Mouse (Mus musculus) liver, embryonic 14.5 days (tissue): Measurements from ENCODE around the gene Reep3. TPM values are rescaled to one million over a fixed set of nuclear protein-coding genes. Genes with fewer than 3 reads are reported as not detected.

Source experiments
- ATAC-seq: fragments of 200-750 bp; cut with Nextera tagmentation; 2 replicates; pipeline ENCODE4 v1.8.0; 2017; ENCODE audit warnings: moderate number of reproducible peaks, mild to moderate bottlenecking, moderate library complexity; ENCODE audit not compliant: insufficient read depth
- DNase-seq, 3 experiments: peaks; one replicate each; pipeline ENCODE4 v3.0.0-alpha.2; 2012 to 2013; ENCODE audit warnings: low read depth in 3 of 3, low spot score in 3 of 3
- H3K27ac ChIP-seq: fragments of 300-500 bp; sonication (generic); 2 replicates; pipeline ENCODE4 v1.5.1; 2014; ENCODE audit warnings: moderate library complexity, mild to moderate bottlenecking, control low read depth, inconsistent platforms
- H3K27me3 ChIP-seq: fragments of 300-500 bp; sonication (generic); 2 replicates; pipeline ENCODE4 v1.6.1; 2014; ENCODE audit warnings: mild to moderate bottlenecking, low read length, moderate library complexity; ENCODE audit not compliant: control insufficient read depth, insufficient read depth
- H3K36me3 ChIP-seq: fragments of 300-500 bp; sonication (generic); replicated peaks from 2 replicates; pipeline ENCODE4 v1.6.1; 2014; ENCODE audit warnings: low read depth; ENCODE audit not compliant: control insufficient read depth, insufficient read depth
- H3K4me1 ChIP-seq, 2 experiments: fragments of 200-500 bp in 1 of 2; fragments of 300-500 bp in 1 of 2; sonication (generic) in 1 of 2; replicated peaks; 2 replicates each; pipeline ENCODE4 v1.6.1; 2012 to 2014; ENCODE audit warnings: antibody characterized with exemption in 1 of 2, inconsistent platforms in 1 of 2, low read length in 1 of 2; ENCODE audit not compliant: control insufficient read depth in 2 of 2, insufficient read depth in 2 of 2
- H3K4me2 ChIP-seq: fragments of 300-500 bp; sonication (generic); 2 replicates; pipeline ENCODE4 v1.6.1; 2014; ENCODE audit warnings: low read depth, mild to moderate bottlenecking, control low read depth, moderate library complexity
- H3K4me3 ChIP-seq, 2 experiments: fragments of 200-500 bp in 1 of 2; fragments of 300-500 bp in 1 of 2; sonication (generic) in 1 of 2; 2 replicates each; pipeline ENCODE4 v1.5.1; 2012 to 2014; ENCODE audit warnings: low read depth in 2 of 2, low read length in 2 of 2, mild to moderate bottlenecking in 2 of 2, control low read depth in 1 of 2, inconsistent platforms in 1 of 2, moderate library complexity in 1 of 2; ENCODE audit not compliant: insufficient read depth in 1 of 2
- H3K9ac ChIP-seq: fragments of 300-500 bp; sonication (generic); replicated peaks from 2 replicates; pipeline ENCODE4 v1.6.1; 2014; ENCODE audit warnings: mild to moderate bottlenecking, control low read depth, moderate library complexity
- H3K9me3 ChIP-seq: fragments of 300-500 bp; sonication (generic); 2 replicates; pipeline ENCODE4 v1.6.1; 2016; ENCODE audit warnings: low read length, mixed read lengths; ENCODE audit not compliant: control insufficient read depth
- CTCF ChIP-seq: IDR thresholded peaks from 2 replicates; pipeline ENCODE4 v1.5.1; 2016; ENCODE audit warnings: antibody characterized with exemption, low read depth, control low read depth
- EP300 ChIP-seq: IDR thresholded peaks from 2 replicates; pipeline ENCODE4 v1.6.1; 2016; ENCODE audit warnings: antibody characterized with exemption, low read depth
- whole genome bisulfite sequencing: fragments of 180-500 bp; shearing (Covaris S2); extraction: QIAGEN DNeasy Blood & Tissue Kit; methylation state at CpG from one replicate; pipeline ENCODE4 v1.1.7; 2014; ENCODE audit not compliant: insufficient replicate concordance; 5-methylcytosine and 5-hydroxymethylcytosine counted together
- polyA plus RNA-seq, 2 experiments: library from polyadenylated mRNA; depleted of rRNA in 1 of 2; stranded (reverse) in 1 of 2; unstranded in 1 of 2; fragments of >200 nt; fragmentation: Nextera tagmentation in 1 of 2; extraction: Ambion mirVana in 1 of 2; gene quantifications; 2 replicates each; pipeline versions ENCODE4 v1.2.1 to v1.2.3; 2012 to 2014

Reep3 gene
- polyA plus RNA-seq, 2 experiments: 3.9 to 5.1 TPM

GRCm38 (mm10) chr10:67083446-67084166 is 13.1 kb downstream of the Reep3 start:
- H3K36me3 ChIP-seq: no peaks in the 10 kb centered on the region
- H3K27me3 ChIP-seq: no peaks in the 10 kb centered on the region
- H3K4me1 ChIP-seq: peaks cover 4 to 6% of the 10 kb centered on the region in 2 experiments
- no peak for ATAC-seq
- H3K27ac ChIP-seq: no peak overlapping the region
- H3K9ac ChIP-seq: no peak overlapping the region
- TF ChIP-seq EP300 (no peak), CTCF (no peak)
- no peak for DNase-seq
- 73% methylated on average over 10 of the region's 10 CpGs for WGBS
- H3K4me3 ChIP-seq: no peak overlapping the region
- no peaks in the 10 kb centered on the region for H3K9me3 ChIP-seq
- H3K4me2 ChIP-seq: no peak overlapping the region

DNA sequence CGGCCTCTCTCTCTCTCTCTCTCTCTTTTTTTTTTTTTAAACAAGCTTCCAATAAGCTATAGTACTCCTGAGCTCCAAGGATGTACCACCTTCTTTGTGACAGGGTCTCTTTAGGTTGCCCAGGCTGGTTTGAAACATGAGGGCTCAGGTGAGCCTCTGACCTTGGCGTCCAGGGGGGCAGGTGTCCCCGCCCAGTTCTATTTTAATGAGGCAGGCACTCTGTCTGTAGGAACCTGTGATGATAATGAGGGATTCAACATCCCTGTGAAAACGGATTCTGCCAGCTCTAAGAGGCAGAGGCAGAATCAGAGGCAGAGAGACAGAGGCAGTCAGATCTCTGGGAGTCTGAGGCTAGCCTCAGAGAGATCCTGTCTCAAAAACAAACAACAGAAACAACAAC is 14.2 kb downstream of the Reep3 start:
- Histone ChIP-seq H3K4me2 (no peak overlapping the region), H3K4me1 (peaks cover 5 to 10% of the 10 kb centered on the region in 2 experiments), H3K9me3 (no peaks in the 10 kb centered on the region), H3K9ac (no peak overlapping the region), H3K4me3 (no peak overlapping the region), H3K36me3 (no peaks in the 10 kb centered on the region), H3K27me3 (no peaks in the 10 kb centered on the region), H3K27ac (no peak overlapping the region)
- 63% methylated on average over 4 of the region's 4 CpGs for WGBS
- no peak for ATAC-seq
- no peak for DNase-seq
- no peak for TF ChIP-seq CTCF
- TF ChIP-seq EP300: no peak

GRCm38 (mm10) chr10:67081206-67082007 is 15.3 kb downstream of the Reep3 start:
- ATAC-seq: no peak
- no peak for TF ChIP-seq CTCF

GRCm38 (mm10) chr10:67079030-67079429 is 17.7 kb downstream of the Reep3 start:
- Histone ChIP-seq H3K27me3 (no peaks in the 10 kb centered on the region), H3K4me1 (peaks cover 5 to 10% of the 10 kb centered on the region in 2 experiments), H3K4me3 (no peak overlapping the region), H3K36me3 (no peaks in the 10 kb centered on the region), H3K9ac (no peak overlapping the region; the same call in 1 of the 2 replicates), H3K4me2 (no peak overlapping the region), H3K27ac (no peak overlapping the region), H3K9me3 (no peaks in the 10 kb centered on the region)
- no peak for DNase-seq
- no peak for ATAC-seq
- WGBS: 48% methylated on average over 4 of the region's 4 CpGs
- TF ChIP-seq EP300: no peak
- no peak for TF ChIP-seq CTCF

More at GRCm38 (mm10) chr10:67081206-67082007, 15.3 kb downstream of the Reep3 start:
- H3K4me1 ChIP-seq: peaks cover 5 to 10% of the 10 kb centered on the region in 2 experiments
- DNase-seq: no peak
- WGBS: 76% methylated on average over 18 of the region's 18 CpGs
- H3K9ac ChIP-seq: no peak overlapping the region
- H3K27ac ChIP-seq: no peak overlapping the region
- no peak overlapping the region for H3K4me3 ChIP-seq
- H3K36me3 ChIP-seq: no peaks in the 10 kb centered on the region
- H3K27me3 ChIP-seq: no peaks in the 10 kb centered on the region
- no peaks in the 10 kb centered on the region for H3K9me3 ChIP-seq
- no peak overlapping the region for H3K4me2 ChIP-seq
